Mouse (Mus musculus): Measurements from ENCODE around the gene Nrip2. TPM values are rescaled to one million over a fixed set of nuclear protein-coding genes. Genes with fewer than 3 reads are reported as not detected.

The Nrip2 gene
- polyA plus RNA-seq (2012; ENCODE audit: low replicate concordance) = 0.07 and 0.28 TPM in 2 replicates

GRCm38 (mm10) chr6:128398996-128399395 is at the start of gene Nrip2:
TSS of gene Nrip2 (plus strand) at chr6:128399296.

DNA sequence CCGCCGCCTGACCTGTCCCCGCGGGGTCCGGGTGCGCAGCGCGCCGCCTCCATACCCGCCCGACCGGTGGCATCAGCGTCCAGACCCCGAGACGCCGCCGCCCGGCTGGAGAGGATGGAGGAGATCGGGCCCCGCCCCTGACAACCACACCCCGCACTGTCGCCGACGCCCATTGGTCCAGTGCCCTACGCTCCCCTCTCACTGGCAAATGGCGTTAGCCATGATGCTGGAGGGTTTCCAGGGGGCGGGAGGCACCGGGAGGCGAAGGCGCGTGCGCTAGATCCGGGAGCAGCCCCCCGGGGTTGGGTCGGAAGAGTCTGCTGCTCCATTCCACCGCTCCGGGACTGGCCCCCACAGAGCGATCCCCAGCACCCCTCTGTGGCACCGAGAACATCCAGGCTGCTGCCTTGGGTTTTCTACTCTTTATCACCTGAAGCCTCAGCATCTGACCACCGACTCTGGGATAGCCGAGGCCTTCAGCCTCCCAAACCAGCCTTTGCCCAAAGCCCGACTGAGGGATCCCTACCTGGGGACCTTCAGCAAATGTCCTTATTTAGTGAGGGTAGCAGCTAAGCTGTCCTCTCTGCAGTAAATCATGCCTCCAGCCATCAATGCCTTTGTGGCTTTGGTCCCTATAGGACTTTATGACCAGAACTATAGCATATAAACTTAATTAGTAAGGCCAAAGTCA is 43.2 kb upstream of the Nrip2 start, which contains the start of gene Tulp3:
TSS of gene Tulp3 (minus strand) at position 126 of the 691 bp plus-strand sequence.

DNA sequence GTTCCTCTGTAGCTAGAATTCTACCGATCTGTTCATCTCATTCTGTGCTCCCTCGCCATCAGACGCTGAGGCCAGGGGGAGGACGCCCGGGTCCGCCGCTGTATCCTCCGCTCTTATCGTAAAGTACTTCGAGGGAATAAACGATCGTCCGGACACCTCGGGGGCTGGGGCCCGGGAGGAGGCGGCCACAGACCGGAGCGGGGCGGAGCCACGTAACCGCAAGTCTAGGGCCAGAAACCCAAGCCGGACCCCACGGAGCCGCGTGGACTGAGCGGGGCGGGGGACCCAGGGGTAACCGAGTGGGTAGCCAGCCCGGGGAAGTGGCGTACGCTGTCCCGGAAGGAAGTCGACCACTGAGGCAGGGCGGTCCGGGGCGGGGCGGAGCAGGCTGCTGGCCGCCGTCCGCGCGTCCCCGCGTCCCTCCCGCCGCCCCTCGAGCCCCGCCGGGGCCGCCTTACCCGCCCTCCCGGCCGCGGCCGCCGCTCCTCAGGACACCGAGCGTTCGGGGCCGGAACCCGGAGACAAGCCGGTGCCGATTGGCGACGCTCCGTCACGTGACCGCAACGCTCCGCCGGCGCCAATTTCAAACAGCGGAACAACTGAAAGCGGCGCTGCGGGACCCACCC is 36.6 kb upstream of the Nrip2 start, which contains the start of the genes Rhno1 and Foxm1:
TSS of gene Rhno1 (minus strand) at position 531 of the 626 bp plus-strand sequence.
TSS of gene Foxm1 (plus strand) at position 587 of the 626 bp plus-strand sequence.

GRCm38 (mm10) chr6:128375192-128375591 is 23.9 kb upstream of the Nrip2 start, which contains the start of the genes Tex52 and Gm44596:
TSS of gene Tex52 (plus strand) at chr6:128375456.
TSS of gene Gm44596 (plus strand) at chr6:128375503.

DNA sequence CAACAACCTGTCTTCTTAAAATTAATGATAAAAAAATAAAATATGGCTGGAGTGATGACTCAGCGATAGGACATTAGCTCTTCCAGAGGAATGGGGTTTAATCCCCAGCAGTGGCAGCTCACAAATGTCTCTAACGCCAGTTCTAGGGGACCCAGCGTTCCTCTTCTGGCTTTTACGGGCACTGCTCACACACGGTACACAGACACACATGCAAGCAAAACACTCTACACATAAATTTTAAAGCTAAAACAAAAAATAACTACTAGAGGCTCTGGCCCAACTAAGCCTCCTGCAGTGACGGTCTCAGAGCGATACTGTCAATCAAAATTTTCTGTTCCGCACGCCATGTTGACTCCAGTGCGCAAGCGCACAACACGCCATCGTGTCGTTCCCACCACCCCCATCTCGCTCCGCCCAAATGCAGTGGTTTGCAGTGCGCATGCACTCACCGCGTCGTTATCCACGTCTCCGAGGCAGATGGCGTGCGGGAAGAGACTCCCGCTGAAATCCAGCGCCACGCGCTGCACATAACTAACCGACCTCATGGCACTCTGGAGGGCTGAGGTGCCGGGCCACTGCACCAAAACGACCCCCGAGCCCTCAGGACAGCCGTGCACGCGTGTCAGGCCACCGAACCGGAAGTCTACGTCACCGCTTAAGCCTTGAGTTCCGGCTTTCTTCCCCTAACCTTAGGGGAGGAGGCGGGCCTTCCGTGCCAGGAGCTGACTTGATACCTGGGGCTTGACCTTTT is 25.3 kb downstream of the Nrip2 start, which contains the start of gene Itfg2:
TSS of gene Itfg2 (minus strand) at position 663 of the 751 bp plus-strand sequence.

GRCm38 (mm10) chr6:128438317-128438870 is 39.3 kb downstream of the Nrip2 start, which contains the start of gene Fkbp4:
TSS of gene Fkbp4 (minus strand) at chr6:128438677.

Other genes starting within 250 kb of the Nrip2 start
- not detected in 2 replicates for gene Tead4, start 98.5 kb upstream of the Nrip2 start, polyA plus RNA-seq (2012; ENCODE audit: low replicate concordance)
- 2.0 and 2.4 TPM in 2 replicates for gene Tulp3, start 43.4 kb upstream of the Nrip2 start, polyA plus RNA-seq (2012; ENCODE audit: low replicate concordance)
- 31.3 and 51.5 TPM in 2 replicates for gene Rhno1, start 36.4 kb upstream of the Nrip2 start, polyA plus RNA-seq (2012; ENCODE audit: low replicate concordance)
- gene Foxm1, start 36.3 kb upstream of the Nrip2 start, polyA plus RNA-seq (2012; ENCODE audit: low replicate concordance) = 6.1 and 17.4 TPM in 2 replicates
- 0.12 TPM in 1 of 2 replicates, not detected in the other for gene Tex52, start 23.8 kb upstream of the Nrip2 start, polyA plus RNA-seq (2012; ENCODE audit: low replicate concordance)
- not detected in 2 replicates for gene Gm44596, start 23.8 kb upstream of the Nrip2 start, polyA plus RNA-seq (2012; ENCODE audit: low replicate concordance)
- gene Itfg2, start 25.6 kb downstream of the Nrip2 start, polyA plus RNA-seq (2012; ENCODE audit: low replicate concordance) = 20.5 and 26.9 TPM in 2 replicates
- 91.2 and 98.3 TPM in 2 replicates for gene Fkbp4, start 39.4 kb downstream of the Nrip2 start, polyA plus RNA-seq (2012; ENCODE audit: low replicate concordance)
- gene Pzp, start 127.4 kb downstream of the Nrip2 start, polyA plus RNA-seq (2012; ENCODE audit: low replicate concordance) = not detected in 2 replicates
- not detected in 2 replicates for gene A2ml1, start 182.3 kb downstream of the Nrip2 start, polyA plus RNA-seq (2012; ENCODE audit: low replicate concordance)
- gene Klrb1a, start 224.2 kb downstream of the Nrip2 start, polyA plus RNA-seq (2012; ENCODE audit: low replicate concordance) = 0.45 and 2.1 TPM in 2 replicates